Mouse (Mus musculus) ES-E14 (cell line): Measurements from ENCODE around the gene Gm4302.
"Not testable (repeated sequence)": the region's sequence is repeated elsewhere in the genome, so short reads cannot be mapped to it uniquely, and the experiment has no call there.

Experiments
- CHD2 ChIP-seq: IDR thresholded peaks from 2 replicates; pipeline ENCODE4 v1.6.1; 2014; ENCODE audit warnings: mild to moderate bottlenecking, low read depth, low read length, inconsistent platforms
- HCFC1 ChIP-seq: IDR thresholded peaks from 2 replicates; pipeline ENCODE4 v1.6.1; 2012; ENCODE audit warnings: low read length, inconsistent platforms, borderline replicate concordance; ENCODE audit not compliant: insufficient read depth
- MAFK ChIP-seq: IDR thresholded peaks from 2 replicates; pipeline ENCODE4 v1.6.1; 2014; ENCODE audit warnings: mild to moderate bottlenecking, low read depth, low read length, inconsistent platforms; ENCODE audit not compliant: insufficient read depth
- ZC3H11A ChIP-seq: IDR thresholded peaks from 2 replicates; pipeline ENCODE4 v1.6.1; 2012; ENCODE audit warnings: low read depth, mild to moderate bottlenecking, inconsistent platforms, low read length, borderline replicate concordance
- ZNF384 ChIP-seq: IDR thresholded peaks from 2 replicates; pipeline ENCODE4 v1.6.1; 2012; ENCODE audit warnings: low read depth, low read length, inconsistent platforms

- TF ChIP-seq MAFK, CHD2, HCFC1, ZNF384, ZC3H11A: not testable (repeated sequence)
Observed at GRCm38 (mm10) chr10:100356841-100357240, 16.2 kb downstream of the Gm4302 start.
